16 mouse cellular contexts compared by ENCODE assay signal in the genomic region with DNA sequence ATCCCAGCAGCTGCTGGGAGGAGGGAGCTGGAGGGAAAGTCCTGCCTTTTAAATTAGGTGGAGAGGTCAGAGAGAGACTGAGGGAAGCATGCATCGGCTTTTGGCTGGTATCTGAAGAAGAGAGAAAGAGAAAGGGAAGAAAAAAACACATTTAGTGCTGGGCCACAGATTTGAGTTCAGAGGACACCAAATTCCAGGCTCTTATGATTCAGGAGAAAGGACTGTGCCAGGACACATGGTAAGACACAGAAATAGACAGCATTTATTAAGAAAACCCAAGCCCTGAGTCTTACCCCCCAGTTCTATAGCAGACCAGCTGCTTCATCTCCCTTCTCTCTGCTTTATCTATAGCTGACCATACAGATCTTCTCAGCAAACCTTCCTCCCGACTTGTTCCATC.
"Had no signal": no experiment of that assay in that cellular context is flagged by ENCODE, and none has a peak within 500 bp of the region (broad histone marks: within the 10 kb centered on the region; RNA-seq: fewer than 3 reads in every experiment).

No protein-coding gene starts in this region.

- H3K4me2 ChIP-seq: intestine, embryonic 15.5 days; kidney, embryonic 15.5 days; limb, embryonic 12.5 days; liver, embryonic 11.5 days; liver, embryonic 15.5 days; lung, embryonic 14.5 days; midbrain, embryonic 11.5 days; midbrain, embryonic 15.5 days; neural tube, embryonic 13.5 days had no signal

- H3K4me3 ChIP-seq: intestine, embryonic 15.5 days; kidney, embryonic 15.5 days; limb, embryonic 12.5 days; liver, embryonic 15.5 days; megakaryocyte, embryonic 14.5 days; midbrain, embryonic 15.5 days; neural tube, embryonic 13.5 days had no signal

- H3K27me3 ChIP-seq: intestine, embryonic 15.5 days; kidney, embryonic 15.5 days; limb, embryonic 12.5 days; liver, embryonic 15.5 days; midbrain, embryonic 15.5 days; neural tube, embryonic 13.5 days had no signal

- H3K27ac ChIP-seq: intestine, embryonic 15.5 days; kidney, embryonic 15.5 days; liver, embryonic 15.5 days; macrophage; midbrain, embryonic 15.5 days; neural tube, embryonic 13.5 days had no signal

- H3K9ac ChIP-seq: intestine, embryonic 15.5 days; kidney, embryonic 15.5 days; limb, embryonic 12.5 days; liver, embryonic 15.5 days; lung, embryonic 14.5 days; midbrain, embryonic 15.5 days; neural tube, embryonic 13.5 days had no signal

- DNase-seq: kidney, adult 18-20 months; kidney, postnatal 14 days; right cerebral cortex, postnatal 14 days; thymus, adult 2 months; thymus, postnatal 25 days had no signal

- ATAC-seq: intestine, embryonic 15.5 days; midbrain, embryonic 15.5 days had no signal

- H3K4me1 ChIP-seq: intestine, embryonic 15.5 days; kidney, embryonic 15.5 days; limb, embryonic 12.5 days; megakaryocyte, embryonic 14.5 days; midbrain, embryonic 15.5 days; neural tube, embryonic 13.5 days had no signal

- H3K36me3 ChIP-seq: intestine, embryonic 15.5 days; kidney, embryonic 15.5 days; limb, embryonic 12.5 days; liver, embryonic 15.5 days; midbrain, embryonic 15.5 days; neural tube, embryonic 13.5 days had no signal

- H3K9me3 ChIP-seq: intestine, embryonic 15.5 days; kidney, embryonic 15.5 days; limb, embryonic 12.5 days; liver, embryonic 15.5 days; midbrain, embryonic 15.5 days; neural tube, embryonic 13.5 days had no signal
